ENCODE assay signal across 1 mouse cellular context in the genomic region with DNA sequence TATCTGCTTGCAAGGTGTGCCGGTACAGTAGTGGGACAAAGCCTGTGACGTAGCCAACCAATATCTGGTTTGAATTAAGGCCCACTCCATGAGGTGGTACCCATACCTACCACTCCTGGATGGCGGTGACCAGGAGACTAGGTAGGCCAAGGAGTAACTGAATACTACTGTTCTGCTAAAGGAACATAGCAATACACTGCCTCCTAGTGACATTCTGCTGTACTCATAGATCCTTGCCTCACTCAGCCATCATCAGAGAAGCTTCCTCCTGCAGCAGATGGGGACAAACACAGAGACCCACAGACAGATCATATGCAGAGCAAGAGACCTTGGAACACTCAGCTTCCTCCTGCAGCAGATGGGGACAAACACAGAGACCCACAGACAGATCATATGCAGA. TPM values are rescaled to one million over a fixed set of nuclear protein-coding genes. Genes with fewer than 3 reads are reported as not detected.
"Had no signal": no experiment of that assay in that cellular context is flagged by ENCODE, and none has a peak within 500 bp of the region (broad histone marks: within the 10 kb centered on the region; RNA-seq: fewer than 3 reads in every experiment).

No protein-coding gene starts in this region.

RNA-seq across cellular contexts. Expression of gene Raver2, which starts 21.8 kb away (rescaled TPM):
- total RNA-seq: megakaryocyte-erythroid progenitor cell, adult 5-6 weeks had no signal
